Mouse (Mus musculus) lung, postnatal 4 days (tissue): ENCODE data around the gene Asxl1.
A peak's percentile ranks its signal among the peaks of the same experiment; 100 is the strongest.

ENCODE experiments used
- DNase-seq, 2 experiments: peaks; one replicate each; pipeline ENCODE4 v3.0.0; 2021

Asxl1 gene

GRCm38 (mm10) chr2:153417841-153418240 is 72.2 kb downstream of the Asxl1 start:
- DNase-seq: no peak

- DNase-seq: no peak
Measured at GRCm38 (mm10) chr2:153418381-153418780, 72.8 kb downstream of the Asxl1 start.

GRCm38 (mm10) chr2:153421233-153421632 is 75.6 kb downstream of the Asxl1 start:
- no peak for DNase-seq

- peak in 1 of 2 experiments; percentile 69 for DNase-seq
Measured at GRCm38 (mm10) chr2:153422051-153422450, 76.4 kb downstream of the Asxl1 start.

GRCm38 (mm10) chr2:153423113-153423512 is 77.5 kb downstream of the Asxl1 start:
- DNase-seq: no peak

GRCm38 (mm10) chr2:153424557-153424956 is 78.9 kb downstream of the Asxl1 start:
- no peak for DNase-seq

- DNase-seq: no peak
Measured at GRCm38 (mm10) chr2:153425124-153425844, 79.7 kb downstream of the Asxl1 start.

GRCm38 (mm10) chr2:153425998-153426670 is 80.5 kb downstream of the Asxl1 start:
- no peak for DNase-seq

GRCm38 (mm10) chr2:153426931-153427330 is 81.3 kb downstream of the Asxl1 start:
- DNase-seq: no peak

GRCm38 (mm10) chr2:153428485-153428884 is 82.9 kb downstream of the Asxl1 start:
- DNase-seq: peak; percentile 51 to 76

GRCm38 (mm10) chr2:153430571-153430970 is 84.9 kb downstream of the Asxl1 start:
- DNase-seq: peak in 1 of 2 experiments; percentile 72

GRCm38 (mm10) chr2:153432492-153432891 is 86.9 kb downstream of the Asxl1 start:
- peak; percentile 69 to 76 for DNase-seq

- DNase-seq: no peak
Measured at GRCm38 (mm10) chr2:153433859-153434258, 88.2 kb downstream of the Asxl1 start.

GRCm38 (mm10) chr2:153434880-153435831 is 89.5 kb downstream of the Asxl1 start:
- no peak for DNase-seq

GRCm38 (mm10) chr2:153436641-153437305 is 91.1 kb downstream of the Asxl1 start:
- peak; percentile 75 to 87 for DNase-seq

- peak in 1 of 2 experiments; percentile 70 for DNase-seq
Measured at GRCm38 (mm10) chr2:153437306-153437659, 91.7 kb downstream of the Asxl1 start.

- no peak for DNase-seq
Measured at GRCm38 (mm10) chr2:153440755-153441154, 95.1 kb downstream of the Asxl1 start.

GRCm38 (mm10) chr2:153441228-153441627 is 95.6 kb downstream of the Asxl1 start:
- DNase-seq: no peak

- no peak for DNase-seq
Measured at GRCm38 (mm10) chr2:153442720-153443119, 97.1 kb downstream of the Asxl1 start.

GRCm38 (mm10) chr2:153443434-153444240 is 98.0 kb downstream of the Asxl1 start:
- peak; percentile 68 to 75 for DNase-seq

- peak; percentile 81 to 90 for DNase-seq
Measured at GRCm38 (mm10) chr2:153444254-153445136, 98.9 kb downstream of the Asxl1 start.
